Mouse (Mus musculus) megakaryocyte, embryonic 14.5 days (primary cell): ENCODE results near the gene Ikzf4. TPM values are rescaled to one million over a fixed set of nuclear protein-coding genes. Genes with fewer than 3 reads are reported as not detected.
A peak's percentile ranks its signal among the peaks of the same experiment; 100 is the strongest.

ENCODE experiments used
- H3K27me3 ChIP-seq: replicated peaks from 2 replicates; pipeline ENCODE3; 2012; ENCODE audit warnings: inconsistent platforms
- H3K36me3 ChIP-seq: replicated peaks from 2 replicates; pipeline ENCODE3; 2012; ENCODE audit warnings: low read length, inconsistent platforms, mixed read lengths
- H3K4me1 ChIP-seq: 2 replicates; pipeline ENCODE4 v1.6.1; 2012; ENCODE audit warnings: inconsistent platforms
- H3K4me3 ChIP-seq: replicated peaks from 2 replicates; pipeline ENCODE3; 2012; ENCODE audit warnings: moderate library complexity, mild to moderate bottlenecking, inconsistent platforms
- H3K9me3 ChIP-seq: 2 replicates; pipeline ENCODE4 v1.6.1; 2012; ENCODE audit warnings: inconsistent platforms
- FLI1 ChIP-seq: IDR thresholded peaks from 2 replicates; pipeline ENCODE4 v1.6.1; 2012; ENCODE audit warnings: low read length, inconsistent platforms, mixed read lengths
- GATA1 ChIP-seq: IDR thresholded peaks from 3 replicates; pipeline ENCODE4 v1.6.1; 2012; ENCODE audit warnings: mixed read lengths, low read length, inconsistent platforms, borderline replicate concordance
- polyA plus RNA-seq: library from polyadenylated mRNA; stranded (reverse); fragments of >175 nt; gene quantifications from 2 replicates; pipeline ENCODE4 v1.2.3, GENCODE M21; 2012; ENCODE audit warnings: low replicate concordance; ENCODE audit not compliant: insufficient read depth

Ikzf4 gene
- polyA plus RNA-seq, 1 experiment: 0.37 TPM

DNA sequence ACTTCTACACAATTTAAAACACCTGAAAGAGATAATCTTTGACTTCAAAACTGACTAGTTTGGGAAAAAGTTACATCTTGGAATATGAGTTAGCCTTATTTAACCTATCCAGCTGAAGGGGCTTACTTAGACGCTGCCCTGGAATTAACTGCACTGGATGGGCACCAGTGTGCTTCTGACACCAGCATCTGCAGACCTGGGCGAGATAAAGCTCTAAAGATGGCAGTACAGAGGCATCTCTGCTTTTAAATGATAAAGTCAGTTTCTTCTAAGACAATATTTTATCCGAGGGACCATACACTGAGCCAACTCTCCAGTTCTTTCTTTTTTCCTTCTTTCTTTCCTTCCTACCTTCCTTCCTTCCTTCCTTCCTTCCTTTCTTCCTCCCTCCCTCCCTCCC, 19.0 kb upstream of the Ikzf4 start:
- Histone ChIP-seq H3K9me3 (peaks cover 7% of the 10 kb centered on the region; the same call in 1 of the 2 replicates), H3K27me3 (peaks cover 69% of the 10 kb centered on the region), H3K4me1 (peaks cover 35% of the 10 kb centered on the region), H3K36me3 (no peaks in the 10 kb centered on the region), H3K4me3 (no peak overlapping the region)
- no peak for TF ChIP-seq FLI1
- no peak for TF ChIP-seq GATA1

DNA sequence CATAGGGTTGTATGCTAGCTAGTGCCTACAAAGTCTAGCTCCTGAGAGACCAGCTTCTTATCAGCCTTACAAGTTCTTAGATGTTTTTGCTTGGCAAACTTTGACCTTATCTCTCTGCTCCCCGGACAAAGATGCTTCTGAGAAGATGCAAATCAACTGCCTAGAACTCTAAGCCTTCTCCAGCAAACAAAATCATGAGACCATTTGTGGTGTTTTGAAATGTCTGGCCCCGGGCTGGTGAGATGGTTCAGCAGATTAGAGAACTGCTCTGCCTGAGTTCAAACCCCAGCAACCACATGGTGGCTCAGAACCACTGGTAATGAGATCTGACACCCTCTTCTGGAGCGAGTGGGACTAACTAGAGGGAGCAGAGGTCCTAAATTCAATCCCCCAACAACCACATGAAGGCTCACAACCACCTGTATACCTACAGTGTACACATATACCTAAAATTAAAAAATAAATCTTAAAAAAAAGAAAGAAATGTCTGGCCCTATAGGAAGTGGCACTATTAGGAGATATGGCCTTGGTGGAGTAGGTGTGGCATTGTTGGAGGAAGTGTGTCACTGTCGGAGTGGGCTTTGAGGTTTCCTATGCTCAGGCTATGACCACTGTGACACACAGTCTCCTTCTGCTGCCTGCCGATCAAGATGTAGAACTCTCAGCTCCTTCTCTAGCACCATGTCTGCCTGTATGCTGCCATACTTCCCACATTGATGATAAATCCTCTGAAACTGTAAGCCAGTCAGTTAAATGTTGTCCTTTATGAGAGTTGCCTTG, 17.8 kb upstream of the Ikzf4 start:
- peaks cover 7% of the 10 kb centered on the region; the same call in 1 of the 2 replicates for H3K9me3 ChIP-seq
- no peak overlapping the region for H3K4me3 ChIP-seq
- peaks cover 69% of the 10 kb centered on the region for H3K27me3 ChIP-seq
- TF ChIP-seq FLI1: no peak
- no peak for TF ChIP-seq GATA1
- H3K4me1 ChIP-seq: peaks cover 26% of the 10 kb centered on the region
- H3K36me3 ChIP-seq: no peaks in the 10 kb centered on the region

DNA sequence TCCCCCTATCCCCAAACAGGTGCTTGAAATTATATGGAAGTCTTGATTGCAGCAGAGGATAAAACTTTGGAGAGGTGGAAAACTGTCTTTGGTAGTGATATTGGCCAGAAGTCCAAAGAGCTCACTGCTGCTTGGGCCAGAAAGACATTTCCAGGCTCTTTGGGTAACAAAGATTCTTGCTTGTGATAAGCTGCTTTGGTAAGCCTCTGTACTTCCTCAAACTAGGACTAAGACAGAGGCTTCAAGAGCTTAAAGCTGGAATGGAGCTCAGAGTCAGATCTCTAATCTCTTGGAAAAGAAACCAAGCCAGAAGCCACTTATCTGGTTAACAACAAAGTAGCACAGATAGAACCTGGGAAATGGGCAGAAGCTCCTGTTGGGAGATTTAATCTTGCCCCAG, 16.7 kb upstream of the Ikzf4 start:
- H3K36me3 ChIP-seq: no peaks in the 10 kb centered on the region
- no peak overlapping the region for H3K4me3 ChIP-seq
- H3K27me3 ChIP-seq: peaks cover 64% of the 10 kb centered on the region
- peaks cover 7% of the 10 kb centered on the region; the same call in 1 of the 2 replicates for H3K9me3 ChIP-seq
- no peak for TF ChIP-seq GATA1
- TF ChIP-seq FLI1: no peak
- H3K4me1 ChIP-seq: peaks cover 23% of the 10 kb centered on the region

DNA sequence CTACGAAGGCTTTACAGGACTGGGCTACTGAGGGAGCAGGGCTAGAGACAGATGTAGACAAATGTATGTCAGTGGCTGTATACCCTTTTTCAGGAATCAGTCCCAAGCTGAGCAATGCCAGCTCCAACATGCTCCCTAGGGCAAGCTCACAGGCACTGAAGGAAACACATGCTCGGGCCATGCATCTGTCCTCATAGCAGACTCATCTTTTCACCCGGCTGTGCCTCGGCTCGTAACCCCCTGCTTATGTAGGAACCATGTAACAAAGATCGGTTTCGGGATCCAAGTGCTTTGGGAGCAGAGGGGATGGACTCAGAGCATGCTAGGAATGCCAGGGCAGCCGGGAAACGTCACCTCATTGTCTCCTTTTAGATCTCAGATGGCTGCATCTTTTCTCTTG, 13.7 kb upstream of the Ikzf4 start:
- Histone ChIP-seq H3K4me3 (no peak overlapping the region), H3K36me3 (no peaks in the 10 kb centered on the region), H3K9me3 (no peaks in the 10 kb centered on the region), H3K27me3 (peaks cover 60% of the 10 kb centered on the region), H3K4me1 (peaks cover 29% of the 10 kb centered on the region)
- TF ChIP-seq FLI1 (no peak), GATA1 (no peak)

DNA sequence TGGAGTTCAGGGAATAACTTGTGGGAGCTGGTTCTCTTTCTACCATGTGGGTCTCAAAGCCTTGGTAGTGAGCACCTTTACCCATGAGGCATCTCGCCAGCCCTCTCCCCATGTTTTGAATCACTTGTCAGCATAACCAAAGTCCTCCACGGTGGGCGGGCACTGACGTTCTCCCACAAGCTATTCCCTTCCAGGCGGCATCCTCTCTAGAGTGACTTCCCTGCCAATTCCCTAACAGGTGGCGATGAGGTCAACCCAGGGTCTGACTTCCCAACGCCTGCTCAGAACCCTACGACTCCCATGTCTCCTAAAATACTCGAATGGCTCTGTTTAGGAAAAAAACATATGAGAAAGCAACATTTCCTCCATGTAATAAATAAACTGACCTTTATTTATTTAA, 12.1 kb upstream of the Ikzf4 start:
- H3K36me3 ChIP-seq: no peaks in the 10 kb centered on the region
- no peak for TF ChIP-seq GATA1
- no peak for TF ChIP-seq FLI1
- no peaks in the 10 kb centered on the region for H3K9me3 ChIP-seq
- peaks cover 64% of the 10 kb centered on the region for H3K27me3 ChIP-seq
- peaks cover 14% of the 10 kb centered on the region for H3K4me1 ChIP-seq
- no peak overlapping the region for H3K4me3 ChIP-seq

DNA sequence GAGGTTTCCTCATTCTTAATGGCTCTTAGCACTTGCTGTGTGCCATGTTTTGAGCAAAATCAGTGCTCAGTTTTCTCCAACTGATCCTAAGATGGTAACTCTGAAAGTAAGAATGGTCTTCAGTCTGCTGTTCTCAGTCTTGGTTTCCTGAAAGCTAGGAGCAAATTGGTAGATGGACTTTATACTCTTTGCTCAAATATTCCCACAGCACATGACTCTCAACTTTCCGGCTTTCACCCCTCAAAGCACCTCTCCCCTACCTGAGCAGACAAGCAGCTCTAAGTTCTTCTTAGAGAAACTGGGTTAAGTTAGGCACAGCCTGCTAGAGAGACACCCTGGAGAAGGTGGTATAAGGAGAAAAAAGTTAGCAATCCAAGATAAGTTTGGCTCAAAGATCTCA, 10.9 kb upstream of the Ikzf4 start:
- H3K27me3 ChIP-seq: peaks cover 61% of the 10 kb centered on the region
- H3K36me3 ChIP-seq: no peaks in the 10 kb centered on the region
- TF ChIP-seq FLI1 (no peak), GATA1 (no peak)
- H3K4me3 ChIP-seq: no peak overlapping the region
- peaks cover 9% of the 10 kb centered on the region for H3K4me1 ChIP-seq
- no peaks in the 10 kb centered on the region for H3K9me3 ChIP-seq

DNA sequence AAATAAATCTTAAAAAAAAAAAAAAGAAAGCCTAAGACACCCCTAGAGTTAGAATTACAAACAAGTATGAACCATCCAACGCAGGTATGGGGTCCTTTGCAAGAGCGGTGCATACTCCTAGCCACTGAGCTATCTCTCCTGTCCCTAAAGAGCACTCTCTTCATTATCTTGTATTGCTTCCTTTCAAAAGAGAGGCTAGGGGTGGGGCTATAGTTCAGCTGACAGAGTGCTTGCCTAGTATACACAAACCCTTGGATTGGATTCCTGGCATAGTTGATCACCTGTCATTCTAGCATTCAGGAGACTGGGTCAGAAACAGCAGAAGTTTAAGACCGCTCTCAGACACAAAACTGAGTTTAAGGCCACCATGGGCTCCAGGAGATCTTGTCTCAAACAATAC, 9.5 kb upstream of the Ikzf4 start:
- TF ChIP-seq FLI1 (no peak), GATA1 (no peak)

DNA sequence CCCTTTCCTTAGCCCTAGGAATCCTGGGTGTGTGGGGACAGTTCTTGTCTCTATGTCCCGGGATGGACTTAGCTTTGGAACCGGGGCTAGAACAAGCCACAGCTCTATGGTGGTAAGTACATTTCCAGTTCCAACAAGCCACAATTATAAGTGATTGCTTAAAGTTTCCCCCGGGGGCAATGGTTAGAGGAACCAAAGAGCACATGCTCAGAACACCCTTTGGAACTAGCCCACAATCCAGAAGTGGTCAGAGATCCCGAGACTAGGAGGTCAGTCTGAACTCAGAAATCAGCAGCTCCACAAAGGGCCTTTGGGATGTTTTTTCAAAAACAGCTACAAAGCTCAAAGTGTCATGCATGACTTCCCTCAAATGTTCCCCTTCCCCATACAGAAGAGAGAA, 8.1 kb upstream of the Ikzf4 start:
- H3K9me3 ChIP-seq: no peaks in the 10 kb centered on the region
- H3K36me3 ChIP-seq: no peaks in the 10 kb centered on the region
- peaks cover 9% of the 10 kb centered on the region for H3K4me1 ChIP-seq
- TF ChIP-seq FLI1 (no peak), GATA1 (no peak)
- H3K4me3 ChIP-seq: no peak overlapping the region
- peaks cover 41% of the 10 kb centered on the region for H3K27me3 ChIP-seq

More for the DNA sequence above, 9.5 kb upstream of the Ikzf4 start:
- Histone ChIP-seq H3K4me3 (no peak overlapping the region), H3K27me3 (peaks cover 54% of the 10 kb centered on the region), H3K4me1 (peaks cover 9% of the 10 kb centered on the region), H3K9me3 (no peaks in the 10 kb centered on the region), H3K36me3 (no peaks in the 10 kb centered on the region)

DNA sequence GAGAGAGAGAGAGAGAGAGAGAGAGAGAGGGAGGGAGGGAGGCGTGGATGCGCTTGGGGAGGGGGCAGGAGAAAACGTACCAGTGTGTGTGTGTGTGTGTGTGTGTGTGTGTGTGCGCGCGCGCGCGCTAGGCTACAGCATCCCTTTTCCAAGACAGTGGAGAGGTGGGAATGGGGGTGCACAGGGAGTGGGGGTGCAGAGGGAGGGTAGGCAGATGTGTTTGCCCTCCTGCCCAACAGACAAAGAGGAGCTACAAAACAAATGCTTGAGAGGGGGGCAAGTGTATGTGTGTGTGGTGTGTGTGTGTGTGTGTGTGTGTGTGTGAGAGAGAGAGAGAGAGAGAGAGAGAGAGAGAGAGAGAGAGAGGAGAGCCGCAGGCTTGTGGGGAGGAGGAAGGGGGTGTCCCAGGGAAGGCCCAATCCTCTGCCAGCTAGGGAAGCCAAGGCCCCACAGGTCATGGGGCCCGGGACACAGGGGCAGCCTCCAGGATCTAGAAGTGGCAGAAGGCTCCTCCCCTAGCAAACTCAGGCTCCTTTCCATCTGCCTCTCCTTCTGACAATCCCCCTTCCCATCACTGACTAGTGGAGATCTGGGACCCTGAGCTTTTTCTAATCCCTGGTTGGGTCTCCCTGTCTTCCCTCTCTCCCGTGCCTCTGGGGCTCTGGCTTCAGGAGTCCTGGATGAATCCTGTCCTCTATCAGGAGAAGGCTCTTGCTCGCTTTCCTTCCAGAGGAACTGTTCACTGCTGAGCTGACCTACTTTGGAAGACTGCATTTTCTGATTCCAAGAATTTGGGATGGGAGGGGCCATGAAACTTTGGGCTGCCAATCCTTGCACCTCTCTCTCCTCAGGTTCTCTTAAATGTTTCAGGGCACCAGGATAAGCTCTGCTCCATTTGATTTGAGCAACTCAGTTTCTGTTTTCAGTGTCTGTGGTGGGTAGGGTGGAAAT, 623 bp upstream of the Ikzf4 start:
- H3K36me3 ChIP-seq: no peaks in the 10 kb centered on the region
- no peaks in the 10 kb centered on the region for H3K9me3 ChIP-seq
- peaks cover 24% of the 10 kb centered on the region for H3K4me1 ChIP-seq
- peaks cover 58% of the 10 kb centered on the region for H3K27me3 ChIP-seq
- TF ChIP-seq GATA1 (no peak), FLI1 (no peak)
- peak overlapping the region; percentile 82 for H3K4me3 ChIP-seq

DNA sequence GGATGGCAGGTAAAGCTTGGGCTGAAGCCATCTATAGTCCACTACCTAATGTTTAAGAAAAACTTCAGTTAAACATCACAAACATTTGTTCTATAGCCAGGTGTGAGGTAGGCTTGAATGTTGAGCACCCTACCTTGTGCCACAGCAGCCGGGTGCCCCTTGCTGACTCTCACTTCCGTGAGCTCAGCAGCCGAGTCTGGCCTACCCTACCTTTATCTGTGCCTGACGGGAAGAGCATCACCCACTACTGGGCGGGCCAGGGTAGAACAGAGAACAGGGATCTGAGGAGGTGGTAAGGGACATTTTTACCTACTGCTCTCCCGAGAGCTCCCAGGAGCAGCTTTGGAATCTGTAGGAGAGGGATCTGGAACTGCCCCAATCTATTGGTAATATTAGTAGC, 3.0 kb downstream of the Ikzf4 start:
- H3K4me3 ChIP-seq: no peak overlapping the region
- no peak for TF ChIP-seq GATA1
- TF ChIP-seq FLI1: no peak
- H3K36me3 ChIP-seq: no peaks in the 10 kb centered on the region
- peaks cover 64% of the 10 kb centered on the region for H3K27me3 ChIP-seq
- no peaks in the 10 kb centered on the region for H3K9me3 ChIP-seq
- H3K4me1 ChIP-seq: peaks cover 29% of the 10 kb centered on the region
